ENCODE assay signal across 8 mouse cellular contexts in the genomic region with DNA sequence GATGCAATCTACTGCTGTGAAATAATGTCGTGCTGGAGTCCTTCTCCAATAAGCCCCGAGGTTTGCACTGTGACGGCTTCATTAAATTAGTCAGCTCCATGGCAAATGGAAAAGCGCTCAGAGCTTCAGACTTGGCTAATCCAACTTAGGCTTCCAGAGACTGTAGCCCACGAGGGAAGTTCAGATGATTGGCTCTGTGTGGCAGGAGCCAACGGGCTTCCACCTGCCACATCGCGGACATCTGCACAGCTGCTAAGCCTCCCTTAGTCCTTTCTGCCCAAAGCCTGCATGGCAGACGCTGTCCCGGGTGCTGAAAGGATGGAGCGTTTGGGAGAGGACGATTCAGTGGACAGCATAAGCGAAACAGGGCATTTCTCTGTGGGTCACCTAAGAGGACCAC.
DNase-seq lines count a peak whose midpoint lies in the region; ATAC-seq lines count a peak whose summit lies in the region.

No protein-coding gene starts in this region.

- H3K27me3 ChIP-seq in midbrain, embryonic 13.5 days = no peaks in the 10 kb centered on the region

- peak overlapping the region; percentile 37 for H3K4me2 ChIP-seq in midbrain, embryonic 13.5 days (replicated peaks)

- peak; percentile 9 for DNase-seq in ovary, postnatal 10 days (ENCODE audit: low spot score)
- DNase-seq in ovary, adult 18-20 months (ENCODE audit: low spot score) = no peak
- peak; percentile 8 to 22 for DNase-seq in adrenal gland, postnatal 4 days (ENCODE audit: low spot score in 2 of 2)
- DNase-seq in heart, postnatal 4 days = peak; percentile 75
- DNase-seq in T-cell, adult 2 months (ENCODE audit: low spot score) = no peak
- DNase-seq in layer of hippocampus, adult 11-12 months (ENCODE audit: low spot score) = no peak

- H3K9me3 ChIP-seq in midbrain, embryonic 13.5 days = no peaks in the 10 kb centered on the region

- 14% methylated on average over 13 of the region's 13 CpGs for WGBS in midbrain, embryonic 13.5 days

- 0 out of 2 replicates have a peak overlapping the region, but pooled peaks have one; percentile 5 for H3K9ac ChIP-seq in midbrain, embryonic 13.5 days (replicated peaks)

- ATAC-seq in midbrain, embryonic 13.5 days = peak; percentile 68
- ATAC-seq in erythroblast, adult 5-6 weeks (replicated peaks; ENCODE audit: low FRiP score, poor library complexity, severe bottlenecking) = no peak

- peak overlapping the region; percentile 68 for H3K27ac ChIP-seq in midbrain, embryonic 13.5 days

- H3K4me1 ChIP-seq in midbrain, embryonic 13.5 days (replicated peaks) = peaks cover 29% of the 10 kb centered on the region

- H3K36me3 ChIP-seq in midbrain, embryonic 13.5 days = no peaks in the 10 kb centered on the region

- H3K4me3 ChIP-seq in midbrain, embryonic 13.5 days (replicated peaks) = no peak overlapping the region

Comparison
In these comparisons a context has a peak if more than half of its experiments do, and no peak if none do; other contexts are left out.
1. DNase-seq: peak in ovary, postnatal 10 days (single experiment), adrenal gland, postnatal 4 days (2 of 2) and heart, postnatal 4 days (single experiment); none in ovary, adult 18-20 months (single experiment), T-cell, adult 2 months (single experiment) and layer of hippocampus, adult 11-12 months (single experiment).